4 mouse cellular contexts compared by ENCODE assay signal in the genomic region with DNA sequence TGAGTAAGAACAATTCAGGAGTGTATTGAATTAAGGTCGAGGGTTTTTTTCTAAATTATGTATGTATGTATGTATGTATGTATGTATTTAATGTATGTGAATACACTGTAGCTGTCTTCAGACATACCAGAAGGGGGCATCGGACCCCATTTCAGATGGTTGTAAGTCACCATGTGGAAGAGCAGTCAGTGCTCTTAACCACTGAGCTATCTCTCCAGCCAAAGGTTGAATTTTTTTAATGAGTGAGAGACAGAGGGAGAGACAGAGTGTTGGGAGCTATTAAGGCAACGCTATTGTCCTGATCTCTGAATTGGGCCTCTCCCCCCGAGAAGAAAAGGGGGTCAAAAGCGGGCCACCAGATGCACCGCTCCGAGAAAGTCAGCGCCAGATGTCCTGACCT. TPM values are rescaled to one million over a fixed set of nuclear protein-coding genes. Genes with fewer than 3 reads are reported as not detected.
A peak's percentile ranks its signal among the peaks of the same experiment; 100 is the strongest.
DNase-seq lines count a peak whose midpoint lies in the region; TF ChIP-seq lines count a peak whose summit lies in the region.
"Not testable (repeated sequence)": the region's sequence is repeated elsewhere in the genome, so short reads cannot be mapped to it uniquely, and the experiment has no call there.

No protein-coding gene starts in this region.

- TF ChIP-seq EP300 in MEL (IDR thresholded peaks at IDR 0.05; ENCODE audit: low read depth in 1 of 2, low read length in 2 of 2): not testable (repeated sequence)

- H3K9me3 ChIP-seq in MEL (replicated peaks; ENCODE audit: insufficient read depth, low read length): not testable (repeated sequence)

- peak; percentile 16 for DNase-seq in CD4-positive, CD25-positive, alpha-beta regulatory T cell, adult 2 months (ENCODE audit: low read depth, low spot score)
- peak; percentile 58 for DNase-seq in MEL (ENCODE audit: low read depth, low spot score)
- peak; percentile 24 for DNase-seq in induced T-regulatory cell, adult 2 months (ENCODE audit: low read depth)
- peak; percentile 15 for DNase-seq in splenic B cell, adult 2 months (ENCODE audit: low read depth, low spot score)

- H3K4me3 ChIP-seq in MEL (ENCODE audit: control insufficient read depth in 1 of 2, insufficient read depth in 1 of 2, low read depth in 2 of 2, low read length in 2 of 2): peak overlapping the region in 1 of 2 experiments; percentile 27; a peak in 1 of 4 replicates

- not testable (repeated sequence) for TF ChIP-seq CTCF in MEL (IDR thresholded peaks at IDR 0.05 in 2 of 3, conservative IDR thresholded peaks at IDR 0.05 in 1 of 3; ENCODE audit: control insufficient read depth in 1 of 3, insufficient read depth in 1 of 3, low read depth in 2 of 3, low read length in 3 of 3, poor library complexity in 1 of 3, severe bottlenecking in 1 of 3)

- H3K79me2 ChIP-seq in MEL (ENCODE audit: control insufficient read depth, insufficient read depth, low read length, poor library complexity): not testable (repeated sequence)

- H3K4me1 ChIP-seq in MEL (ENCODE audit: control insufficient read depth in 1 of 2, insufficient read depth in 2 of 2, low read length in 2 of 2): peaks cover 9 to 11% of the 10 kb centered on the region in 2 experiments; a peak in 3 of 4 replicates

- not testable (repeated sequence) for H3K27me3 ChIP-seq in MEL (ENCODE audit: control insufficient read depth in 1 of 2, insufficient read depth in 2 of 2, low read length in 2 of 2); splenic B cell, adult 2 months (ENCODE audit: control insufficient read depth, insufficient read depth, low read length, poor library complexity, severe bottlenecking)

- not testable (repeated sequence) for H3K27ac ChIP-seq in MEL (ENCODE audit: control insufficient read depth, low read depth, low read length)

- not testable (repeated sequence) for TF ChIP-seq RAD21 in MEL (IDR thresholded peaks at IDR 0.05; ENCODE audit: low read depth, low read length)

- H3K36me3 ChIP-seq in MEL (ENCODE audit: control insufficient read depth in 1 of 2, insufficient read depth in 2 of 2, low read length in 2 of 2); splenic B cell, adult 2 months (ENCODE audit: control insufficient read depth, insufficient read depth, low read length, poor library complexity, severe bottlenecking): not testable (repeated sequence)

- H3K9ac ChIP-seq in MEL (ENCODE audit: control insufficient read depth, low read depth, low read length, poor library complexity, severe bottlenecking): not testable (repeated sequence)

- TF ChIP-seq POLR2A in MEL (IDR thresholded peaks at IDR 0.05; ENCODE audit: control insufficient read depth in 1 of 2, insufficient read depth in 1 of 2, low read depth in 1 of 2, low read length in 2 of 2, poor library complexity in 1 of 2): not testable (repeated sequence)

TF ChIP-seq in MEL, 35 proteins besides CTCF, POLR2A, EP300 and RAD21:
- TF ChIP-seq TAL1 (IDR thresholded peaks at IDR 0.05; ENCODE audit: low read length): 0 out of 2 replicates have a peak, but pooled peaks have one; percentile 6

RNA-seq across cellular contexts. Expression of a gene that starts 15.9 kb away (rescaled TPM):
- total RNA-seq in MEL (2012; rRNA removed): 4.2 and 5.9 TPM in 2 replicates
- polyA plus RNA-seq in MEL (2012; ENCODE audit: insufficient read depth in 1 of 2, insufficient read length in 2 of 2, low read depth in 1 of 2, low replicate concordance in 2 of 2, missing spikeins in 1 of 2): 1 to 10 TPM in 1 of 2 experiments, not detected in 1; 6.4 TPM

RNA-seq across cellular contexts. Expression of a gene that starts 34.4 kb away (rescaled TPM):
- 44.1 and 54.4 TPM in 2 replicates for total RNA-seq in MEL (2012; rRNA removed)
- polyA plus RNA-seq in MEL (2012; ENCODE audit: insufficient read depth in 1 of 2, insufficient read length in 2 of 2, low read depth in 1 of 2, low replicate concordance in 2 of 2, missing spikeins in 1 of 2): 10 to 100 TPM; 34.7 to 59.7 TPM
